Mouse (Mus musculus): ENCODE measurements at regions not wholly inside any gene's neighbourhood (a gene's known extent, or its start where the extent isn't known, plus 50 kb on each side); places are given as distances from the start of the nearest gene placed in this dataset.

GRCm38 (mm10) chr17:84022358-84022757, 165.4 kb downstream of the Zfp36l2 start:
- TF ChIP-seq CTCF (IDR thresholded peaks at IDR 0.05; ENCODE audit: extremely low read depth, insufficient read depth, low read length) (no peak), POLR2A (IDR thresholded peaks at IDR 0.05; ENCODE audit: extremely low read depth, insufficient read depth, low read length) (no peak)

Data from cortical plate, adult 2 months (tissue).